Mouse (Mus musculus) large intestine, adult 2 months (tissue): ENCODE data around the gene Higd1c. TPM values are rescaled to one million over a fixed set of nuclear protein-coding genes. Genes with fewer than 3 reads are reported as not detected.
"Not testable (repeated sequence)": the region's sequence is repeated elsewhere in the genome, so short reads cannot be mapped to it uniquely, and the experiment has no call there.

Experiments
- DNase-seq: peaks from one replicate; pipeline ENCODE4 v3.0.0-alpha.2; 2012; ENCODE audit warnings: low read depth, low spot score
- WGBS: fragments of 180-500 bp; shearing (Covaris S2); methylation state at CpG from one replicate; pipeline ENCODE4 v1.1.7; 2018; 5-methylcytosine and 5-hydroxymethylcytosine counted together
- polyA plus RNA-seq: library from polyadenylated mRNA; depleted of rRNA; stranded (reverse); fragments of >200 nt; gene quantifications from 2 replicates; pipeline ENCODE4 v1.2.3, GENCODE M21; 2012

Gene Higd1c
- polyA plus RNA-seq, 1 experiment: not detected

- WGBS: 85% methylated on average over 4 of the region's 4 CpGs
- DNase-seq: no peak
Measured at GRCm38 (mm10) chr15:100402798-100403197, 38.5 kb downstream of the Higd1c start.

GRCm38 (mm10) chr15:100403318-100404000 is 39.1 kb downstream of the Higd1c start:
- no peak for DNase-seq
- WGBS: 77% methylated on average over 16 of the region's 16 CpGs

- 67% methylated on average over 5 of the region's 5 CpGs for WGBS
- DNase-seq: no peak
Measured at GRCm38 (mm10) chr15:100406088-100406487, 41.7 kb downstream of the Higd1c start.

DNA sequence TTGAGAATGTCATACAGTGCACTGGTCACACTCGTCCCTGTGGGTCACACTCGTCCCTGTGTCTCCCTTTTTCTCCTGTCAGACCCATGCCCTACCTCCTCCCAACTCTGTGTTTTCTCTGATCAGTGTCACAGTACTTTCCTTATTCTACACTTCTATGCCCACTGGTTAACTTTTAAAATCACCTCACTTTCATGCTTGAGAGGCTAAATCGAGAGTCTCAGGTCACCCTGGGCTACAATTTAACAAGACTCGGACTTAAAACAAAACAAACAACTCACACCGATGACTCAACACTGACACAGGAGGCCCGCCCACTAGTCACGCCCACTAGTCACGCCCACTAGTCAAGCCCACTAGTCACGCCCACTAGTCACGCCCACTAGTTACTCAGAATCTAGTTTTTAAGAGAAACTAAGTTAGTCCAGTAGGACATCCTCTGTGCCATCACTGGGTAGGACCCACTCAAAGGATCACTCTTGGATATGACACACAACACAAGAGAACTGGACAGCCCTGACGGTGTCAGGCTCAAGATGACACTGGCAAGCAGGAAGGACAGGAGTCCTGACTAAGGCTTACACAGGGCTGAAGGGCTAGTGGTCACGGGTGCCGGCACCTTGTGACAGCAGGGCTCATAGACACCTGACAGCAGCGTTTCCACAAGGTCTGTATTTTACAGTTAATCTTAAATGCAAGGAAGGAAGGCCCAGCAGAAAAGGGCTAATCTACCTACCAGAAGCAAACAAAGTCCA is 46.8 kb downstream of the Higd1c start:
- DNase-seq: no peak
- WGBS: 36% methylated on average over 14 of the region's 14 CpGs

DNA sequence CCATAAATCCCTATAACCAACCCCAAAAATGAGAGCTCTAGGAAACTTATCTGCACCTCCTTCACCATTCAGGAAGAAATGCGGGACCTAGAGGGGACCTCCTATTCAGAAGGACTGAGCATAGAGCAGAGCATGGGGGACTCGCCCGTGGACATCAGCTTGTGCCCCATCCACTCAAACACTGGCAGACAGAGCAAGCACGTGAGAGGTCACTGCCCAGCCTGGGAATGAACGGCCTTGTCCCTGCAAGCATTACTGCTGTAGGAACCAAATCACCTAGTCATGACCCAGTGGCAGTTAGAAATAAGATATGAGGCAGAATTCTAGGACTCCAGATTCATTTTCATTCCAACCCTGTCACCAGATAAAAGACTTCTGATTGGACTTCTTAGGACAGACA is 47.4 kb downstream of the Higd1c start:
- 84% methylated on average over 5 of the region's 5 CpGs for WGBS
- no peak for DNase-seq

GRCm38 (mm10) chr15:100413306-100413705 is 49.0 kb downstream of the Higd1c start:
- no peak for DNase-seq
- 32% methylated on average over 4 of the region's 5 CpGs for WGBS

DNA sequence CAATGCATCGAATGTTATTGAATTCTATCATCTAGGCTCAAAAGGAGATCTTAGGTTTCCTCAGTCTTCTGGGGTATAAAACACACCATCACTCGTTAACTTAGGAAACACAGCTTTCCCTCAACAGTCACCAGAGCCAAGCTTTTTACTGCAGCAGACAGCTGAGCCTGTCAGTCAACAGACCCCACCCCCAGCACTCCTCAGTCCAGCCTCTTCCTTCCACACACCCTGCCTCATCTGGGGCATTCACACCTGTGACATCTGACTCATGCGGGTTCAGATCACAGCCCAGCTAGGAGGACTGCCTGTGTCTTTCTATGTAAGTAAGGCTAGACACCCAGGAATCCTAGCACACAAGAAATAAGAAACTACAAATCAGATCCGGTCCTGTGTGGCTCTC is 49.7 kb downstream of the Higd1c start:
- DNase-seq: peak; percentile 73
- 31% methylated on average over 4 of the region's 4 CpGs for WGBS

DNA sequence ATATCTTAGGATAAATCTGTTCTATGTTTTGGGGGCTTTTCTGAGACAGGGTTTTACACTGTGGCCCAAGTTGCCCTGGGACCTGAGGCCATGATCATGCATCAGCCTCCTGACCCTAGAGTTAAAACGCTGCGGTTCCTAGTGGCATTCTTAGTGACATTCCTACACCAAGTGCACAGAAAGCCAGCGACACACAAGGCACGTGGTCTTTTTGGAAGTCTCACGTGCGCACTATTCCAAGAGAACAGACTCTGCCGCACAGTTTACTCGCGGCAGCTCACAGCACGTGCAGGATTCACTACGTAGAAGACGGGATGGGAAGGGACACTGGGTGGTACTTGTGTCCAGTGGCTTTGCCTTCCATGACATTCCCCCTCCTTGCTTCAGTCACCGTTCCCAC is 50.6 kb downstream of the Higd1c start:
- DNase-seq: no peak
- 96% methylated on average over 13 of the region's 13 CpGs for WGBS

GRCm38 (mm10) chr15:100415684-100416083 is 51.3 kb downstream of the Higd1c start:
- 76% methylated on average over 8 of the region's 8 CpGs for WGBS
- DNase-seq: no peak

DNA sequence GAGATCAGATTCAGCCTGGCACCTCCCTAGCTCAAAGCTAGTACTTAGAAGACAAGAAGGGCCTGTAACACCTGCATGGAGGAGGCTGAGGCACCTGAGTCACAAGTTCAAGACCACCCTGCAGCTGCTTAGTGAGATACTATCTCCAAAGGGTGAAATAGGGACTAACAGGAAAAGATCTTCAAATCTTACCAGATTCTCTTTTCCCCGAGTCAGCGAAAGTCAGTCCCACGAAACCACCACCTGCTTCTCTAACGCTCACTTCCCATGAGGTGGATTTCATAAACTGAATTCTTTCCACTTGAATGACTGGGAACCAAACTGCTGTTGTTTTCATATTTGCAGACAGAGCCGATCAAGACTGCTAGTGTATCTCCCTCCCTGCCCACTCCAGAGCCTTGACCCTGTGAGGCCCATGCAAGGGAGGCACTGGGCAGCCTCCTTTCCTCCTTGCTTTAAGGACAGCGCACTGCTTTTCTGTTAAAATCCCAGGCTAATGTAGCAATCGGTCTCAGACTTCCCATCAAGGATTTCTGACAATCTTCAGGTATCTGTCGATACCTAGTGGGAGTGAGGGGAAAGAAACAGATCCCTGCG is 53.6 kb downstream of the Higd1c start:
- 90% methylated on average over 9 of the region's 9 CpGs for WGBS
- no peak for DNase-seq

GRCm38 (mm10) chr15:100419311-100419710 is 55.0 kb downstream of the Higd1c start:
- DNase-seq: no peak
- WGBS: 36% methylated on average over 8 of the region's 8 CpGs

GRCm38 (mm10) chr15:100419901-100420745 is 55.8 kb downstream of the Higd1c start:
- WGBS: 54% methylated on average over 9 of the region's 9 CpGs
- no peak for DNase-seq

- WGBS: 9% methylated on average over 8 of the region's 8 CpGs
- DNase-seq: no peak
Measured at GRCm38 (mm10) chr15:100421059-100421757, 56.9 kb downstream of the Higd1c start.

- WGBS: 10% methylated on average over 3 of the region's 3 CpGs
- not testable (repeated sequence) for DNase-seq
Measured at GRCm38 (mm10) chr15:100421758-100422197, 57.4 kb downstream of the Higd1c start, which contains the start of gene Gm5475. Gene Gm5475, plus strand, starts transcription at chr15:100422147.

GRCm38 (mm10) chr15:100422476-100422875 is 58.1 kb downstream of the Higd1c start:
- DNase-seq: no peak

GRCm38 (mm10) chr15:100422899-100423860 is 58.8 kb downstream of the Higd1c start:
- peak; percentile 80 for DNase-seq
- WGBS: under 1% methylated on average over 64 of the region's 65 CpGs

More at GRCm38 (mm10) chr15:100422476-100422875, 58.1 kb downstream of the Higd1c start:
- under 1% methylated on average over 44 of the region's 44 CpGs for WGBS

DNA sequence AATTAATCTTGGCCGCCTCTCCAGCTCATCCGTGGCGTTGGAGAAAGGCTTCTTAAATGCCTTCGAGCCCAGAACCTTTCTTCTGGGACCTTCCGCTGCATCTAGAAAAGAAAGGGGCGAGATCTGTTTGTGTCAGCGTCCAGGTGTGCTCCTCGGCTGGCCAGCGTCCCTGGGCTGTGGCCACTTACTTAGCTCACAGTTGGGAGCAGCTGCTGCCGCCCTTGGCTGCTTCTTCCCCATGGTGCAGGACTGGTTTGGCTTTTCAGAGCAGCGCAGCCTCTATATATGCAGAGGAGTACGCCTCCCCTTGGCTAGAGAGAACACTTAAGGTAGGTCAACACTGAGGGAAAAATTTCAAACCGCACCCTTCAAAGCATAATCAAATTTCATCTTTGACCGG is 59.6 kb downstream of the Higd1c start:
- no peak for DNase-seq
- WGBS: 2% methylated on average over 14 of the region's 14 CpGs
